Mouse (Mus musculus) testis, adult 2 months (tissue): Measurements from ENCODE around the gene Fndc10.

ENCODE experiments used
- CTCF ChIP-seq: fragments of 200-500 bp; IDR thresholded peaks from 2 replicates; pipeline ENCODE4 v1.5.1; 2012; ENCODE audit warnings: low read depth, mild to moderate bottlenecking, inconsistent platforms, low read length, moderate library complexity; ENCODE audit not compliant: control insufficient read depth, insufficient read depth, insufficient replicate concordance
- POLR2A ChIP-seq: fragments of 200-500 bp; IDR thresholded peaks from 2 replicates; pipeline ENCODE4 v1.6.1; 2012; ENCODE audit warnings: low read depth, mild to moderate bottlenecking, inconsistent platforms, low read length, moderate library complexity; ENCODE audit not compliant: control insufficient read depth

DNA sequence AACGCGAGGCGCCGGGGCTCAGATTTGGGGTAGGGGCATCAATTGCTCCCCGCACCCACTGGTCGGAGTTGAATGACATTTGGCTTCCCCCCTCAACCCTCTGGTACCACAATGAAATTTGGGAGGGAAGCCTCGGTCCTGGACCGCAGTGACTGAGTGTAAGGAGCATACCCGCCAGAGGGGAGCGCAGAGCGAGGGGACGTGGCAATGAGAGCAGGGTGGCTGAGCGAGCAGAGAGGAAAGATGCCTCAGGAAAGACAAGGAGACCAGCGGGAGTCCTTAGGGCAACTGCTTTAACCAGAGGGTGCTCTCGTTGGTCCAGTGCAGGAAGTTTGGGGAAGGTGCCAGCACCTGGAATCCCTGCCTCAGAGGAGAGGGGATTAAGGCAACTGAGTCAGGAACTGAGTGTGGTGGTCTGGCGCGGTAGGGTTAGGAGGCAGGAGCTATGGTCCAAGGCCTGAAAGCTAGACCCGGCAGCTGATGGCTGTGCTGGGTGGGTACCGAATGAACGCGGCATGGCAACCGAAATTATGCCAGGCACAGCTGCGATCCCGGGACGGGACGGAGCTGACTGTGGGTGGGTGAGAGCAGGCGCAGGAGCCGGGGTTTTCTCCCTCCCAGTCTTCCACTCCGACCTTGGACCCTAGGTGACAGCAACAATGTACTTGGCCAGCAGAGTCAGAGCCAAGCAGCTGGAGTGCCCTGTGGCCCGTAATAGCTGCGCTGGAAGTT lies 40.5 kb upstream of the Fndc10 start:
- TF ChIP-seq CTCF (no peak), POLR2A (no peak)
